Mouse (Mus musculus) erythroblast, embryonic 14.5 days (primary cell): ENCODE results near the gene Gm10643.

Source experiments
- GATA1 ChIP-seq: IDR thresholded peaks from 2 replicates; pipeline ENCODE4 v1.6.1; 2012; ENCODE audit warnings: low read length, inconsistent platforms, mixed read lengths
- TAL1 ChIP-seq: IDR thresholded peaks from 3 replicates; pipeline ENCODE4 v1.6.1; 2012; ENCODE audit warnings: low read length, inconsistent platforms, mixed read lengths

DNA sequence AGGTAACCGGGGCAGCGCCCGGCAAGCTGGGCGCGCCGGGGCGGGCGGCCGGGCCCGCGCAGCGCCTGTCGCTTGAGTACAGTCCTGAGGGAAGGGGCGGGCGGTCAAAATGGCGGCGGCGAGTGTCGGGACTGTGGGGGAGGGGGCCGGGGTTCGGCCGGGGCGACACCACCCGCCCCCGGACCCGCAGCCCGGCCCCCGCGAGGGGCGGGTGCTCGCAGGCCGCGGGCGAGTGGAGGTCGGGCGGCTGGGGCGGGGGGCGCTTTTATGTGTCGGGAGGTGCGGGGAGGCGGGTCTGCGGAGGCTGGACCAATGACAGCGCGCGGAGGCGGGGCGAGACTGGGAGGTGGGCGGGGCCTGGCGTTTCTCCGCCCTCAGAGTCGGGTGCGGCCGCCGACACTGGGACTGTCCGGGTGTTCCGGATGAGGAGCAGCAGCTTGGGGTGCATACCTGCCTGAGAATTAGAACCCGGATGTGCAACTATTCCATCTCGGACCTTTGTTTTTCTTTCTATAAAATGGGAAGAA, 2.2 kb upstream of the Gm10643 start:
- TF ChIP-seq TAL1 (no peak), GATA1 (no peak)
